Mouse (Mus musculus): Measurements from ENCODE around the gene Lmod1.

The Lmod1 gene

DNA sequence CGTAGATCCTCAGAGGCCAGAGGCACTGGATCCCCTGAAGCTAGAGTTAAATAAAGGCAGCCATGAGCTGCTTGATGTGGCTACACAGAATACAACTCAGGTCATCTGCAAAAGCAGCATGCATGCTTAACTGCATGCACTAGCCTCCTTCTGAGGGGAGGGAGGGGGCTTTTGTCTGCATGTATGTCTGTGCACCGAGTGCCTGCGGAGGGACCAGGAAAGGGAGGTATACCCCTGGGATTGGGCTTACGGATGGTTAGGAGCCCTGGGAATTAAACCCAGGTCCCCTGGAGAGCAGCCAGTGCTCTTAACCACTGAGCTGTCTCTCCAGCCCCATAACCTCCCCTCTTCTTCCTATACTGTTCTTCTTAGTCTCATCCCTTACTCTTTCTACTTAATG is 87.5 kb downstream of the Lmod1 start:
- no peak for DNase-seq (ENCODE audit: low spot score)

DNA sequence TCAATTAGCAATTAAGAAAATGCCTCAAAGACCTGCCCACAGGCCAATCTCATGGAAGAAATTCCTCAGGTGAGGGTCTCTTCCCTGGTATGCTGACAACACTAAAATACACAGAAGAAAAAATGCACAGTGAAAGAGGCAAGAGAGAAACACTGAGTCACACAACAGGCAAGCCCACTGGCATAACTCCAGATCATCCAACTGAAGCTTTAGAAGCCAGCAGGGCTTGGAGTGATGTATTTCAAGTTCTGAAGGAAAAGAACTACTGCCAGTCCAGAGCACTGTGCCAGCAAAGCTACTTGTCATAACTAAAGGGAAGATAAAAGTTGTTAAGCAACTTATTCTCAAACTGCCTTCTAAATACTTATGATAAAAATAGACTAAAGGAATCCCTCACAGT is 89.4 kb downstream of the Lmod1 start:
- DNase-seq (ENCODE audit: low spot score) = no peak

All from retina, embryonic 14.5 days (tissue).